Mouse (Mus musculus) cerebellum, postnatal 14 days (tissue): Measurements from ENCODE around the gene Disp2.

Source experiments
- DNase-seq, 2 experiments: peaks; one replicate each; pipeline ENCODE4 v3.0.0; 2021; ENCODE audit warnings: mixed read lengths in 2 of 2

The Disp2 gene

DNA sequence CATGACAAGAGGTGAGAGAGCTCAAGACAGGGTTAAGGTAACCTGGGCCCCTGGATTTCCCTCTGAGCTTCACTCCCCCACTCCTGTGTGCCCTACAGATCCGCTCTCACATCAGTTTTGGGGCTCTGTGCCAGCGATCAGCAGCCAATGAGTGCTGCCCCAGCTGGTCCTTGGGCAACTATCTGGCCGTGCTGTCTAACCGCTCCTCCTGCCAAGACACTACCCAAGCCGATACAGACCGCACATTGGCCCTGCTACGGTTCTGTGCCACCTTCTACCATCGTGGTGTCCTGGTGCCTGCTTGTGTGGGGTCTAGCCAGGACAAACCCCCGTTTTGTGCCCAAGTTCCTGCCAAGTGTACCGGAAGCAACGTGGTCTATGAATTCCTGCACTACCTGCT is 10.0 kb downstream of the Disp2 start:
- DNase-seq: peak; percentile 91 to 97

DNA sequence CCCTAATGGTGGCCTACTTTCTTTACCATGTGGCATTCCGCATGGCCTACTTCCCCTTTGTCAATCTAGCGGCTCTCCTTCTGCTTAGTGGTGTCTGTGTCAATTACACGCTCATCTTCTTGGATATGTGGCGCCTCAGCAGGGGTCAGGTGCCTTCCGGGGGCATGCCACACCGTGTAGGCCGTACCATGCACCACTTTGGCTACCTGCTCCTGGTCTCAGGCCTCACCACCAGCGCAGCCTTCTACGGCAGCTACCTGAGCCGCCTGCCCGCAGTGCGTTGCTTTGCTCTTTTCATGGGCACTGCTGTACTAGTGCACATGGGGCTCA is 10.7 kb downstream of the Disp2 start:
- no peak for DNase-seq

DNA sequence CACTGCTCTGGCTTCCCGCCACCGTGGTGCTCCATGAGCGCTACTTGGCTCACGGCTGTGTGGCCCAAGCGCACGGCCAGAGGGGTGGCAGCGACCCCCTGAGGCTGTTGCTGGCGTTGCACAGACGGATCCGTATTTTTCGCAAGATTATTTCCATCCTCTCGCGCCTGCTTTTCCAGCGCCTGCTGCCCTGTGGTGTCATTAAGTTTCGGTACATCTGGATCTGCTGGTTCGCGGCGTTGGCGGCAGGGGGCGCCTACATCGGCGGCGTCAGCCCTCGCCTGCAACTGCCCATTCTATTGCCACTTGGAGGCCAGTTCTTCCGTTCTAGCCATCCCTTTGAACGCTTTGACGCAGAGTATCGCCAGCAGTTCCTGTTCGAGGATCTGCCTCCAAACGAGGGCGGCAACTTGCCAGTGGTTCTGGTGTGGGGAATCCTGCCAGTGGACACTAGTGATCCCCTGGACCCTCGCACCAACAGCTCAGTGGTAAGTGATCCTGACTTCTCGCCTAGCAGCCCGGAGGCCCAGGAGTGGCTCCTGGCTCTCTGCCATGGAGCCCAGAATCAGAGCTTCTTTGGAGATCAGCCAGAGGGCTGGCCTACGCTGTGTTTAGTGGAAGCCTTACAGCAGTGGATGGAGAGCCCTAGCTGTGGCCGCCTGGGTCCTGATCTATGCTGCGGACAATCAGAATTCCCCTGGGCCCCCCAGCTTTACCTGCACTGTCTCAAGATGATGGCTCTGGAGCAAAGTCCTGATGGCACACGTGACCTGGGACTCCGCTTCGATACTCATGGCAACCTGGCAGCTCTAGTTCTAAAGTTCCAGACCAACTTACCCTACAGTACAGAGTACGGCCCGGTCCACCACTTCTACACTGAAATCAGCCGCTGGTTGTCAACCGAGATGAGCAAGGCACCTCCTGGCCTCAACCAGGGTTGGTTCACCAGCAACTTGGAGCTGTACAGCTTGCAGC is 11.3 kb downstream of the Disp2 start:
- DNase-seq: peak; percentile 86 to 95

DNA sequence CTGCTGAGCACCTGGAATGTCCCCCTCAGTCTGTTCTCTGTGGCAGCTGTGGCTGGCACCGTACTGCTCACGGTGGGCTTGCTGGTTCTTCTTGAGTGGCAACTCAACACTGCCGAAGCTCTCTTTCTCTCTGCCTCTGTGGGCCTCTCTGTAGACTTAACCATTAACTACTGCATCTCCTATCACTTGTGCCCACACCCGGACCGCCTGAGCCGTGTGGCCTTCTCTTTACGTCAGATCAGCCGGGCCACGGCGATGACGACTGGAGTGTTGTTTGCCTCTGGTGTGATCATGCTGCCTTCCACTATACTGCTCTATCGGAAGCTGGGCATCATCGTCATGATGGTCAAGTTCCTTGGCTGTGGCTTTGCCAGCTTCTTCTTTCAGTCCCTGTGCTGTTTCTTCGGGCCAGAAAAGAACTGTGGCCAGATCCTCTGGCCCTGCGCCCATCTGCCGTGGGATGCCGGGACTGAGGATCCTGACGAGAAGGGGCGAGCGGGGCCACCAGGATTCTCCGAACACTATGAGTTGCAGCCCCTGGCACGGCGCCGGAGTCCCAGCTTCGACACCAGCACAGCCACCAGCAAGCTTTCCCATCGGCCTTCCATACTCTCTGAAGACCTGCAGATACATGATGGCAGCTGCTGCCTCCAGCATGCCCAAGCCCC is 12.2 kb downstream of the Disp2 start:
- peak; percentile 66 to 73 for DNase-seq

DNA sequence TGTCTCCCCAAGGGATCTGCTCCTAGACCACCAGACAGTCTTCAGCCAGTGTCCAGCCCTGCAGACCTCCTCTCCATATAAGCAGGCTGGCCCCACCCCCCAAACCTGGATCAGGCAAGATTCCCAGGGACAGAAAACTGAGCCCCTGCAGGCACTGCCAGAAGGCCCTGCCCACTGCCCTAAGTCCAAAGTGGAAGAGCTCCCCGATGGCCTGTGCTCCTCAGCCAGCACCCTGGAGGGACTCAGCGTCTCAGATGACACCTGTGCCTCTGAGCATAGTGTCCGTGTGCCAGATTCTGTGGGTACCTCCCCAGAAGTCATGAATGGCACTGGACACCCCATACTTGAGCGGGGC is 12.7 kb downstream of the Disp2 start:
- peak in 1 of 2 experiments; percentile 33 for DNase-seq

DNA sequence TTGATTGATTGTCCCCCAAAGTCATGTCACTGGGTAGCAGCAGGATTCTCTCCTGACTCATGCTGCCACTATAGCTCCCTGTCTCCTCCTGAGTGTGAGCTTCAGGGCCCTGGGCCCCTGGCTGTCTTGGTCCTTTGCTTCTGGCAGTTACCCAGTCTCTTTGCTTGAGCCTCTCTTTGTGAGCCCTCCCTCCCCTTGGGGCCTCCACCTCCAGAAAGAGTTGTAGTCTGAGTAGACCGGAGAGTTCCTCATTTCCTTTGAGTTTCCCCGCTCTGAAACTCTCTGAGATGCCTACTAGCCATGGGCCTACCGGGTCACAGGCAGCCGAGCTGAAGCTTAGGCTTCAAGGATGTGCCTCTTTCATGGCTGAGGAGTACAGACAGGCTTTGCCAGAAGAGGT is 14.1 kb downstream of the Disp2 start:
- no peak for DNase-seq

DNA sequence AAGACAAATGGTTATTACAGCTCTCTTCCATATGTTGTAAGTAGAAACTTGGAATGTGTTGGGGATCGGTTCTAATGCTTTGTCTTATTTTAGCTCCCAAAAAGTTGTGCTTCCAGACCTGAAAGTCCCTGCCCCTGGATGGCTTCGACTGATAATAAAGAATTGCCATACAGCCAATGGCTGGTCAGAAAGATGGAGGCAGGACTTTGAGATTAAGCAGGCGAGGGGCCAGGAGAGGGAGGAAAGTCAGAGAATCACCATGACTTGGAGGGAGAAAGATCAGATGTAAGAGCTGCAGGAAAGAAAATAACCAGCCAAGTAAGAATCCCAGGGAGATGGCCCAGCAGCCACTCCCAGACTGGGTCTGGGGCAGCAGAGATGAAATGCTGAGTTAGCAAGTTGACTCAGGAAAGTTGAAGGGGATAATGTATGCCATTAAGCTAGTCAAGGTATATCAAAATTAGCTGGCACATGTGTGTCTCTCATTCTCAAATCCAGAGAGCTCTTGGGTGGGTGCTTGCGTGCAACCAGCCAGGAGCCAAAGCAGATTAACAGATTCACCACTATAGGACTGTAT is 23.1 kb downstream of the Disp2 start:
- no peak for DNase-seq

DNA sequence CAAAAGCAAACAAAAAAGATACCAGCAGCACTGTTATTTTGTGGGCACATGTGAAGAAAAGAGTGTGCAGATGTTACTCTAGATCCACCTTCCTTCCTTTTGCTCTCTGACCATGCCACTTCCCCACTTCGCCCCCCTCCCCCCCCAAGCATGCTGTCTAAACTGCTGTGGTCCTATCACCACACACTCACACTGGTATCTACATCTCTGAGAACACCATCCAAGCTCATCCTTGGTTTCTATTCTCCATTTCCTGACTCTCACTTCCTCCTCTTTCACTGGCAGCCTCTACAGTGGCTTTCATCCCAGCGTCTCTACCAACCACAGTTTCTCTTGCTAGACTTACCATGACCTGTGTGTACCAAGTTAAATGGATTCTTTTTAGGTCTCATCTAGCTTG is 25.0 kb downstream of the Disp2 start:
- no peak for DNase-seq

DNA sequence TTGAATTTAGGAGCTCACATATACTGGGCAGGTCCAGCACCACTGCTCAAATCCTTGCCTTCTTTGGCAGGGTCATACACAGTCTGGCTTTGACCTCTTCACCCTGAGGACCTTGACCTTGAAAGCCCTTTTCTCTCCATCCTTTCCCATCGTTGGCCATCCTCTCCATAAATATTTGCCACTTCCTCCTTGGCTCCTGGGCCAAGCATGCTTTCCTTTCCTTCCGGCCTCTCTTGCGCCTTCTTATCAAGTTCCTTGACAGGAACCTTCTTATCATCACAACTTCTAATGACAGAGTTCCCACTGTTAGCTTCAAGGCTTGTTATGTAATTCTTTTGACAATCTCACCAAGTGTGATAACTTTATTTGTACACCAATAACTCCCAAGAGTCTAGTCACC is 25.6 kb downstream of the Disp2 start:
- no peak for DNase-seq

DNA sequence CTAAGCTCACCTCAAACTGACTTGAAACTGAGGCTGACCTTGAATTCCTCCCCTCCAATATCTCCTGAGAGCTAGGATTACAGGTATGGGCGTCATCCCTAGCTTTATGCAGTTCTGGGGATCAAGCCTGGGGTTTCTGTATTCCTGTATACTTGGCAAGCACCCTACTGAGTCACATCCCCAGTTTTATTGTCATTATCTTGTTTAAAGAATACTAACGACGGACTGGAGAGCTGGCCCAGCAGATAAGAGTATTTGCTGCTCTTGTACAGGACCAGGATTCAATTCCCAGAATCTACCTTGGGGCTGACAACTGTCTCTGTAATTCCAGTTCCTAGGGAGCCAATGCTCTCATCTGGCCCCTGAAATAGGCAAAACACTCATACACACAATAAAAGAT is 26.2 kb downstream of the Disp2 start:
- no peak for DNase-seq

DNA sequence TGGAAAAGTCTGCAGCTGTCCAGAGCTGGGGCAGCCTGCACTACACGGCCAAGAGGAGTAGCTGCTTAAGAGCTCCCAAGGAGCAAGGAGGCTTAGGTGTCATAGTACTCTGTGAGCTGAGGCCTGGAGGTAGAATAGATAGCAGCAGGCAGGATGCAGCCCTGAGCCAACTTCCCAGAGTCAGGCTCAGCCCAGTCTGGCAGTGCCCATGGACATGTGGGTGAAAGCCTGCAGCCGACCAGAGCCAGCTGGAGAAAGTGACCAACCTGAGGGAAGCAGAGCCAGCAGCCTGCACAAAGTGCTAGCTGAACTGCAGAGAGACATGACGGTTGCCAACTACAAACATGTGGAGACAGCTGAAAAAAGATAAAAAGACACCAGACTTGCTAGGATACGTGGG is 27.3 kb downstream of the Disp2 start:
- DNase-seq: peak; percentile 81 to 83

DNA sequence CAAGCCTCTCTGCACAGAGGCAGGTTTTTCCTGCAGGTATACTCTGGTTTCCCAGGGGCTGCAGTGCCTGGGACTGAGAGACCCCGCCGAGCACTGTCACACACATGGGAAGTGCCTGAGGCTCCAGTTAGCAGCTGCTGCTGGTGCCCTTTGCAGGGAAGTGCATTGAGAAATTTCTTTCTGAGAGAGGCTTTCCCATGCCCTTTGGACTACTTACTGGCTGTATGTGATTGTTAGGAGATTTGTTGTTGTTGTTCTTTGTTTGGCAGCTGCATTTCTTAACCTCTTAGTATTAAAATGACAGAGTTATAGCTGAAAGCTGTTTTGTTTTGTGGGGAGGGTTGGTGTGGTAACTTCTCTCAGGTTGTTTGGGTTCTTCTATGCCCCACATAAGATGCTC is 31.3 kb downstream of the Disp2 start:
- DNase-seq: no peak

DNA sequence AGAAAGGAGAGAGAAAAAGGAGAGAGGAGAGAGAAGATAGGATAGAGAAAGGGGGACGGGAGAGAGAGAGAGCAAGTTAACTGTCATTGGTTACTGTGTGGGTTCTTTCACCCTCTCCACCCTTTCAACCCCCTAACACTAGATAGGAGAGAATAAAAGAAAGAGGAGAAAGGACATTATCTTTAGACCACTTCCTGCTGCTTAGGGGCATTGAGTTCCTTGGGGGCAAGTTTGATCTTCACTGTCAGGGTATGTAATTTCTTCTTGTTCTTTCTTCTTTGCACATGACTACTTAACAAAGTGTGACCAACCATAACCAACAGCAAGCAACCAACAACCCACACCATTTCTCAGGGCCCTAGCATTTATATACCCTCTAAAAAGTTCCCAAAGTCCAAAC is 33.2 kb downstream of the Disp2 start:
- DNase-seq: no peak

DNA sequence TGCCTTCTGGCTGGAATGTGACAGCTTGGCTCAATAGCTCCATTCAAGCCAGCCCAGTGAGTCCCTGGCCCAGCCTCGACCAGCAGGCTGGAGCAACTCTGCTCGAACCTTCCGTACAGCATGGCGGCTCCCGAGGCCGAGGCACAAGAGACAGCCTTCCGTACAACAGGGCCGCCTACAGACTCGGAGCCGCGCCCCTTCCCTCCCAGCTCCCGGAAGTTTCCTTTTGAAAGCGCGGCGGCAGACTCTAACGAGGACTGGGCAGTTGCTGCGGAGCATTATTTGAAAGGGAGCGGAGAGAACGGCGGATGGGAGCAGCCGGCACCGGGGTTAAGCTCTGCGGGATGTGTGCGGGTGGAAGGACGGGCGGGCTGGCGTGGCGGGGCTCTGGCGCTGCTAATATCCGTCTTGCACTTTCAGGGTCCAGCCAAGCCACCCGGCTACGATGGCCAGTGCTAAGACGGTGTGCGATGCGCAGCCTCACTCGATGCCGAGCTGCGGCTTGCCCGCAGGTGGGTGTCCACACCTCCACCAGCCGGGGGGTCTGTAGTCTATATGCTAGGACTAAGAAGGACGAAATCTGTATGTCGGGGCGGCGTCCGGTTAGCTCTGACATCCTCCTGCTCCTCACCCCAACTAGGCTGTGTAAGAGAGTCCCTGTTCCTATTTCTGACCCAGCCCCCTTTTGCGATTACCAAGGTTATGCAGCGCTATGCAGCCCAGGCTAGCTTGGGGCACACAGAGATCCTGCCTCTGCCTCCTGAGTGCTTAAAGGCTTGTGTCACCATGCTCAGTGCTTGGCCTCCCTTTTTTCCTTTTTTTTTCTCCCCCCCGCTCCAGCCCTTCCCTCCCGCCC is 34.7 kb downstream of the Disp2 start, which contains the start of gene Knstrn:
TSS of gene Knstrn (plus strand) at position 23 of the 856 bp plus-strand sequence.
- DNase-seq: peak; percentile 92 to 93

DNA sequence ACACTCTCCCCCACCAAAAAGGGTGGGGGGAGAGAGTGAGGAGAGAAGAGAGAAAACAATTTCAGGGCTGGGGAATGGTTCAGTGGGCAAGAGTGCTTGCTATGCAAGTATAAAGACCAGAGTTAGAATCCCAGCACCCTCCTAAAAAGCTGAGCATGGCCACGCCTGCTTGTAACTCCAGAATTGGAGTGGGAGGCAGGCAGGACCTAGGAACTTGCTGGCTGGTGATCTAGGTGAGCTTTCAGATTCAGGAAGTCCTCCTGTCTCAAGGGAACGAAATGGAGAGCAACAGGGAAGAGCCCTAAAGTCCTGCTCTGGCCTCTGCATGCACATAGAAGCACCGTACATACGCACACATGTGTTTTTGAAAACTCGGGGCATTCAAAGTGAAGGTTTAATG is 43.3 kb downstream of the Disp2 start:
- no peak for DNase-seq

DNA sequence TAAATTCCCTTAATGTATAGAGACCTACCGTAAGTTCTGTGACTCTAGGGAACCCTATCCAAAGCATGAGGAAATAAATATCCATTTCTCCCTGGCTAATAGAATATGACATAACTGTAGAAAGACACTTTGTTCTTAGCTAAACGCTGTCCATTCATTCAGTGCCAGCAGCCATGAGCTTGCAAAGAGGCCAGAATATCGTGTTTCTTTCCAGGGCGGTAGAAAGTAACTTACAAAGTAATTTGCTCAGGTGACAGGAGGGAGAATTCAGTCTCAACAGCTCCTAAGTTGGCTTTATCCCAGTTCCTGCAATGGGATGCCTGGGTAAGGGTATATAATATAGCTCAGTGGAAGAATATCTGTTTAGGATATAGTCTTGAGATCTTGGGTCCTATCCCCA is 44.9 kb downstream of the Disp2 start:
- DNase-seq: no peak

DNA sequence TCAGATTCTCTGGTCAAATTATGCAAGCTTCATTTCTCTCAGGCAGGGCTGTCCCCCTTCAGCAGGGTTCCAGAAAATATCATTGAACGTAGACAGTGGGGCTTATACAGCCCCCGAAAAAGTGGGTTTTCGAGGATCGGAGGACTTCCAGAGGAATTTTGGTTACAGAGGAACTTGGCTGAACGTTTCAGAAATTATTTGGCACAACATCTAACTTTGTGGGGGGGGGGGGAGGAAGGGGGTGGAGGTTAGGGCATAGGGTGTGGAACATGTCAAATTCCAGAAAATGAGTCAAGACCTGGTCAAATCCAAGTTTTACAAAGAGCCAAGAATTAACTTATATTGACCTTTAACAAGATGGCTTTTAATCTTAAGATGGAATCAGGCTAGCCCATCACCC is 49.6 kb downstream of the Disp2 start:
- no peak for DNase-seq

DNA sequence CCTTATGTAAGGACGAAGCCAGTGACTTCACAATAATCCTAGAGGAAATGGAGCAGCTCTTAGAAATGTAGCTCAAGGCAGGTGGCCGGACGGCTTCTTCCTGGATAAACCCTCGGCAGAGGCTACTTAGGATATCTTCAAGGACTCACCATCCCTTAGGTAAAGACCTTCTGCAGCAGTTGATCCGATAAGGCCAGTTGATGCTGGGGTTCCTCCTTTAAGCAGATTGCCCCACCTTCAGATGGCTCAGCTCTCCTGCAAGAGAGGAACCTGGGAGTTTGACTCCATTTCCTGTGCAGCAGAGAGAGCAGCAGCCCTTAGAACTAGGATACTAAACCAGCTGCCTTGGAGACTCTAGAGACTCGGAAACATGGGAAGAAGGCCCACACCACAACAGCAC is 54.5 kb downstream of the Disp2 start:
- no peak for DNase-seq

DNA sequence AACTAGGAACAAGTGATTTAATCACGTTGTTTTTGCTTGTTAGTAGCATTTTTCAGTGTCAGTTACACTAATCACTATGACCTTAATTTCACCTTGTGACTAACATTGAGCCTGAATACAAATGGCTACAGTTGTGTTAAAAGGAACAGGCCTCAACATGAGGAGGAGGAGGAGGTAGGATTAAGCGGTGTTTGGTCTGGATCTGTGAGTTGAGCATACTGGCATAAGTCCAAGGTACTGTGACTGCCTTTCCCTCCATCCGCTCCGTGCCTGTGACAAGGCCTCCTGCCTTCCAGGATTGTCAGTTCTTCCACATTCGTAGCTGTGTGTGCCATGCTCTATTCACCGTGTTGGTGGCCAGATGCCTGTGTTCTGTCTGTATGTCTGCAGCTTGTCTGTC is 55.6 kb downstream of the Disp2 start:
- no peak for DNase-seq

DNA sequence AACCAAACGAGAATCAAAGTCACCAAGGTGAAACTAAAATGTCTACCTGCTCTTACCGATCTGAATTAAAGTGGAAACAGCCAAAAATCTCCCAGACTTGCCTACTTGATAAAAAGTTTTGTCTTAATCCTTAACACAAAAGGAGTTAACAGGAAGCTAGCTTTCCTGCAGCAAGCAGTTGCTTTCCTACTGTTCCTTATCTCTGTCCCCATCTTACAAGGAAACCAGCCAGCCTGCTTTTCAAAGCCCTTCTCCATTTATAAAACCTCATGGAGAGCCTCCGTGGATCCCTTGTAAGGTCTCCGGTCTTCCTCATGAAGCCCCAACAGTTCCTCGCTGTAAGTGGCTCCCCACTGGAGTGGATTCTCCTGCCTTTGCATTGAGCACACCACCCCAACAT is 58.8 kb downstream of the Disp2 start:
- DNase-seq: no peak

DNA sequence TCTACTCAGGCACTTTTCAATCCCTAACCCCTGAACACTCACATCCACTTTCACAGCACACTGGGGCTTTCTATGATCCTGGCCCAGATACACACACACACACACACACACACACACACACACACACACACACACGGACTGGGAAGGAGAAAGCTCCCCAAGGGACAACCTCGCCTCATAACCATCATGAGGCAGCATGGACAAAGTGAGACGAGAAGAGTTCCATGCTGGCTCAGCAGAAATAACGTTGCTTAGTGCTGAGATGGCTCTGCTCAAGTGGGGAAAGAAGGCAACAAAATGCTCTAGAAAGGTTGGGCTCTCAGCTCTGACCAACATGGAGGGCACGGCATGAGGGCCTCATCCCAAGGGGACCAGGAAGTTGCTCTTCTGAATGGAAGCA is 61.7 kb downstream of the Disp2 start:
- DNase-seq: no peak

DNA sequence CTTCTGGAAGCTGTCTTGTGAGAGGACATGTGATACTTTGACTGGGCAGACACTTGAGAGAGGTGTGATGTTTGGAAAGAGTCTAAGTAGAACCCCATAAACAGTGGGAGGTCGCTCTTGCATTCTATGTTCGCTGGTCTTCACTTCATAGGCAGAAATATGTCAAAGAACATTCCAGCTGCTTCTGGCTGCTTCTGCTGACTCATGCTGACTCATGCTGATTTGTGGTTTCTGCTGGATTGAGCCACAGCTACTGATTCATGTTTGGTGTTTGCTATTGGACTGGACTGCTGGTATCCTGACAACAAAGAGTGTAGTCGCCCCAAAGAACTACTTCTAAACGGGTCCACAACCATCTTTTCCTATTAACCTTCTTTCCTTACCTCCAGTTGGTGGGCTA is 62.3 kb downstream of the Disp2 start:
- DNase-seq: no peak

DNA sequence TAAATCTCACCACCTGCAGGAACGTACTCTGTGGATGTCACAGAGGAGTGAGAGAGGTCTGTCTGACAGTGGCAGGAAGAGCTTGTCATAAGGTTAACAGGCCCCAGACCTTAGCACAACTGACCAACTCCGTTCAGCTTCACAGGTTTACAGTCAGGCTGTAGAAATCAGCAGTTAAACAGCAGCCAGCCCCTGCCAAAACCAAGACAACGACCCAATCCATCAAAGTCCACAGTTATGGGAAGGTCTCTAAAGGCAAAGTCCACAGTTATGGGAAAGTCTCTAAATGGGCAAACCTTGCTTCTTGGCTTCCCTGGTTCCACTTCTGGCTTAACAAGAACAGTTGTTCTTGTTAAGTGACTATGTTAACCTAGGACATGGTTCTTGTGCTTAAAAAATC is 64.9 kb downstream of the Disp2 start:
- DNase-seq: no peak
